Mouse (Mus musculus): ENCODE data around the gene Zfp951.
"Not testable (repeated sequence)": the region's sequence is repeated elsewhere in the genome, so short reads cannot be mapped to it uniquely, and the experiment has no call there.

Gene Zfp951

GRCm38 (mm10) chr5:104859962-104860525 lies at the start of gene Zfp951:
Gene Zfp951, minus strand, starts transcription at chr5:104860070.
- not testable (repeated sequence) for DNase-seq (ENCODE audit: low read depth, low spot score)

GRCm38 (mm10) chr5:104906556-104906955 lies 46.7 kb upstream of the Zfp951 start:
- not testable (repeated sequence) for DNase-seq (ENCODE audit: low read depth, low spot score)

GRCm38 (mm10) chr5:104859045-104859961 lies 567 bp downstream of the Zfp951 start:
- DNase-seq (ENCODE audit: low read depth, low spot score) = not testable (repeated sequence)

- not testable (repeated sequence) for DNase-seq (ENCODE audit: low read depth, low spot score)
These were observed 5.3 kb downstream of the Zfp951 start for GRCm38 (mm10) chr5:104854546-104854945.

GRCm38 (mm10) chr5:104833330-104833729 lies 26.5 kb downstream of the Zfp951 start:
- DNase-seq (ENCODE audit: low read depth, low spot score) = no peak

- no peak for DNase-seq (ENCODE audit: low read depth, low spot score)
These were observed 30.3 kb downstream of the Zfp951 start for GRCm38 (mm10) chr5:104829611-104830010.

- not testable (repeated sequence) for DNase-seq (ENCODE audit: low read depth, low spot score)
These were observed 89.7 kb downstream of the Zfp951 start for GRCm38 (mm10) chr5:104770138-104770537.

Data from forelimb bud, embryonic 11.5 days (tissue).